Mouse (Mus musculus) G1E (cell line): ENCODE data around the gene Smim4.

ENCODE experiments used
- CTCF ChIP-seq: IDR thresholded peaks from 2 replicates; pipeline ENCODE4 v1.5.1; 2012; ENCODE audit warnings: low read depth, low read length, inconsistent platforms, mixed read lengths
- TAL1 ChIP-seq: conservative IDR thresholded peaks from 2 replicates; pipeline ENCODE4 v1.6.1; 2012; ENCODE audit warnings: low read depth, low read length, inconsistent platforms, mixed read lengths

GRCm38 (mm10) chr14:31112187-31112586 is 16.6 kb downstream of the Smim4 start:
- TF ChIP-seq TAL1 (no peak), CTCF (no peak)
